In genomic region chr8:87235341-87236075, GRCm38 (mm10) we compare ENCODE assay signal across 9 mouse cellular contexts.
A peak's percentile ranks its signal among the peaks of the same experiment; 100 is the strongest.
DNase-seq lines count a peak whose midpoint lies in the region; ATAC-seq and TF ChIP-seq lines count a peak whose summit lies in the region.
"Had no signal": no experiment of that assay in that cellular context is flagged by ENCODE, and none has a peak within 500 bp of the region (broad histone marks: within the 10 kb centered on the region; RNA-seq: fewer than 3 reads in every experiment).

No protein-coding gene starts in this region.

- peaks cover 9% of the 10 kb centered on the region; the same call in 1 of the 2 replicates for H3K4me1 ChIP-seq in kidney, postnatal 0 days (replicated peaks; ENCODE audit: insufficient read depth, low read length)
- no peaks in the 10 kb centered on the region for H3K4me1 ChIP-seq in cortical plate, adult 2 months (ENCODE audit: control insufficient read depth, insufficient read depth, low read length)
- peaks cover 35% of the 10 kb centered on the region for H3K4me1 ChIP-seq in midbrain, embryonic 16.5 days (ENCODE audit: control insufficient read depth, insufficient read depth, low read length)

- no peak for TF ChIP-seq POLR2A in cortical plate, adult 2 months (IDR thresholded peaks at IDR 0.05; ENCODE audit: extremely low read depth, insufficient read depth, low read length)

- TF ChIP-seq CTCF in kidney, postnatal 0 days (IDR thresholded peaks at IDR 0.05; ENCODE audit: low read depth) = no peak
- TF ChIP-seq CTCF in cortical plate, adult 2 months (IDR thresholded peaks at IDR 0.05; ENCODE audit: extremely low read depth, insufficient read depth, low read length) = no peak

- no peak overlapping the region for H3K4me3 ChIP-seq in kidney, postnatal 0 days (replicated peaks; ENCODE audit: low read depth, low read length)
- H3K4me3 ChIP-seq in cortical plate, adult 2 months (ENCODE audit: insufficient read depth, low read length) = peak overlapping the region; percentile 29
- peak overlapping the region; percentile 18 for H3K4me3 ChIP-seq in midbrain, embryonic 16.5 days (ENCODE audit: low read depth, low read length)

- H3K9ac ChIP-seq in kidney, postnatal 0 days (ENCODE audit: low read depth, low read length) = no peak overlapping the region
- 0 out of 2 replicates have a peak overlapping the region, but pooled peaks have one; percentile 3 for H3K9ac ChIP-seq in midbrain, embryonic 16.5 days (ENCODE audit: low read depth, low read length)

- H3K9me3 ChIP-seq in kidney, postnatal 0 days (replicated peaks; ENCODE audit: low read length) = no peaks in the 10 kb centered on the region
- H3K9me3 ChIP-seq in midbrain, embryonic 16.5 days (replicated peaks; ENCODE audit: control insufficient read depth, low read length, poor library complexity, severe bottlenecking) = no peaks in the 10 kb centered on the region

- ATAC-seq in kidney, postnatal 0 days (replicated peaks; ENCODE audit: low FRiP score, low read depth) = no peak
- no peak for ATAC-seq in midbrain, embryonic 16.5 days
- ATAC-seq: Patski had no signal

- H3K36me3 ChIP-seq in kidney, postnatal 0 days (ENCODE audit: insufficient read depth, low read length) = no peaks in the 10 kb centered on the region
- no peaks in the 10 kb centered on the region for H3K36me3 ChIP-seq in midbrain, embryonic 16.5 days (ENCODE audit: control insufficient read depth, insufficient read depth, low read length)

- 23% methylated on average over 18 of the region's 18 CpGs for WGBS in kidney, postnatal 0 days
- WGBS in midbrain, embryonic 16.5 days = 38% methylated on average over 18 of the region's 18 CpGs

- H3K27me3 ChIP-seq in kidney, postnatal 0 days (ENCODE audit: insufficient read depth, low read length) = no peaks in the 10 kb centered on the region
- H3K27me3 ChIP-seq in midbrain, embryonic 16.5 days (ENCODE audit: control insufficient read depth, insufficient read depth, low read depth, low read length) = no peaks in the 10 kb centered on the region

- DNase-seq in kidney, postnatal 0 days (ENCODE audit: low spot score) = peak; percentile 27
- DNase-seq in kidney, postnatal 25 days = no peak
- peak; percentile 64 for DNase-seq in hindlimb bud, embryonic 11.5 days (ENCODE audit: extremely low spot score, low read depth, low spot score)
- no peak for DNase-seq in spleen, adult 12 weeks (ENCODE audit: low spot score)
- no peak for DNase-seq in ovary, postnatal 14 days (ENCODE audit: low spot score)
- no peak for DNase-seq in lung, postnatal 14 days

- no peak overlapping the region for H3K27ac ChIP-seq in kidney, postnatal 0 days
- H3K27ac ChIP-seq in cortical plate, adult 2 months (ENCODE audit: insufficient read depth, low read length) = no peak overlapping the region
- no peak overlapping the region for H3K27ac ChIP-seq in midbrain, embryonic 16.5 days (ENCODE audit: low read length)

- peak overlapping the region; percentile 45 for H3K4me2 ChIP-seq in kidney, postnatal 0 days (ENCODE audit: low read length)
- peak overlapping the region; percentile 53 for H3K4me2 ChIP-seq in midbrain, embryonic 16.5 days (ENCODE audit: low read length)

Comparison
In these comparisons a context has a peak if more than half of its experiments do, and no peak if none do; other contexts are left out.
1. DNase-seq: peak in kidney, postnatal 0 days (single experiment) and hindlimb bud, embryonic 11.5 days (single experiment); none in kidney, postnatal 25 days (0 of 2), spleen, adult 12 weeks (single experiment), ovary, postnatal 14 days (single experiment) and lung, postnatal 14 days (single experiment).